Mouse (Mus musculus): ENCODE measurements around the gene Pla2g15.

DNA sequence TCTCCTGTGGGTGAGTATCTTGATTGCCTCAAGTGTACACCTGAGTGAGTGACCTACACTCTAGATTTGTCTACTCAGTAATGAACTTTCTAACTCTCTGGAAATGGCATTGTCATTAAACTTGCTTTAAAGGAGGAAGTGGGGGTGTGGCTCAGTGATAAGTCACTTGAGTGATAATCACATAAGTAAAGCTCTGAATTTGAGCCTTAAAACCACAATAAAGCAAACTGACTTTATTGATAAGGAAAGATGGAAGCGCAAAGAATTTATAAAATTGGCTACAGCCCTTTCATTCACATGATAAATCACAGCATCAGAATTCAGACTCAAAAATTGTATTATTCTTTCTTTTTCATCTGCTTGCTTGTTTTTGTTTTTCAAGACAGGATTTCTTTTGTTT is 7.2 kb downstream of the Pla2g15 start:
- no peak for TF ChIP-seq CTCF (IDR thresholded peaks at IDR 0.05; ENCODE audit: extremely low read depth, insufficient read depth, insufficient read length, insufficient replicate concordance)
- no peak for TF ChIP-seq POLR2A (IDR thresholded peaks at IDR 0.05; ENCODE audit: low read depth, low read length)

Measured in spleen, adult 2 months (tissue).